Mouse (Mus musculus) megakaryocyte, embryonic 14.5 days (primary cell): ENCODE results near the gene Kctd21. TPM values are rescaled to one million over a fixed set of nuclear protein-coding genes. Genes with fewer than 3 reads are reported as not detected.

Experiments
- H3K27me3 ChIP-seq: replicated peaks from 2 replicates; pipeline ENCODE3; 2012; ENCODE audit warnings: inconsistent platforms
- H3K36me3 ChIP-seq: replicated peaks from 2 replicates; pipeline ENCODE3; 2012; ENCODE audit warnings: low read length, inconsistent platforms, mixed read lengths
- H3K4me1 ChIP-seq: 2 replicates; pipeline ENCODE4 v1.6.1; 2012; ENCODE audit warnings: inconsistent platforms
- H3K4me3 ChIP-seq: replicated peaks from 2 replicates; pipeline ENCODE3; 2012; ENCODE audit warnings: moderate library complexity, mild to moderate bottlenecking, inconsistent platforms
- H3K9me3 ChIP-seq: 2 replicates; pipeline ENCODE4 v1.6.1; 2012; ENCODE audit warnings: inconsistent platforms
- FLI1 ChIP-seq: IDR thresholded peaks from 2 replicates; pipeline ENCODE4 v1.6.1; 2012; ENCODE audit warnings: low read length, inconsistent platforms, mixed read lengths
- GATA1 ChIP-seq: IDR thresholded peaks from 3 replicates; pipeline ENCODE4 v1.6.1; 2012; ENCODE audit warnings: mixed read lengths, low read length, inconsistent platforms, borderline replicate concordance
- polyA plus RNA-seq: library from polyadenylated mRNA; stranded (reverse); fragments of >175 nt; gene quantifications from 2 replicates; pipeline ENCODE4 v1.2.3, GENCODE M21; 2012; ENCODE audit warnings: low replicate concordance; ENCODE audit not compliant: insufficient read depth

The Kctd21 gene
- polyA plus RNA-seq, 1 experiment: 0.70 TPM

DNA sequence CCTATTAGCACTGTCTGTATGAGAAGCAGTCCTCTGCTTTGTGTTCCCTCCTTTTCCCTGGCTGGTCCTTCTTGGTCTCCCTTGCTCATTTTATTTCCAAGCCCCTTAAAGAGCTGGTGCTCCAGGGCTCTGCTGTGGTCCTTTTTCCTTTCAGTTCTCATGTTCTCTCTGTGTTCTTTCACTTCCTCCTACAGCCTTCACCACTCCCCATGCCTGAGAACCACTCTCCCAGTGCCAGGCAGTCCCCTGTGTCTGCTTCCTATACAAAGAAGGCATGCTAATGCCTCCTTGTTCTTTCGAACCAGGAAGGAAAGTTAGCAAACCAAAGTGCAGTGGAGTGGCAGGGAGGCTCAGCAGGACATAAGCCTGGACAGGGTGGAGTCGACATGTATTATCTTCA is 43.8 kb downstream of the Kctd21 start:
- H3K4me3 ChIP-seq: no peak overlapping the region
- H3K36me3 ChIP-seq: peaks cover 70% of the 10 kb centered on the region
- H3K9me3 ChIP-seq: no peaks in the 10 kb centered on the region
- TF ChIP-seq FLI1: no peak
- no peak for TF ChIP-seq GATA1
- H3K4me1 ChIP-seq: peaks cover 17% of the 10 kb centered on the region
- no peaks in the 10 kb centered on the region for H3K27me3 ChIP-seq

- Histone ChIP-seq H3K9me3 (no peaks in the 10 kb centered on the region), H3K36me3 (peaks cover 94% of the 10 kb centered on the region), H3K4me1 (peaks cover 6% of the 10 kb centered on the region), H3K27me3 (no peaks in the 10 kb centered on the region), H3K4me3 (no peak overlapping the region)
- TF ChIP-seq FLI1: no peak
- no peak for TF ChIP-seq GATA1
These were observed 47.2 kb downstream of the Kctd21 start for GRCm38 (mm10) chr7:97379304-97379703.

DNA sequence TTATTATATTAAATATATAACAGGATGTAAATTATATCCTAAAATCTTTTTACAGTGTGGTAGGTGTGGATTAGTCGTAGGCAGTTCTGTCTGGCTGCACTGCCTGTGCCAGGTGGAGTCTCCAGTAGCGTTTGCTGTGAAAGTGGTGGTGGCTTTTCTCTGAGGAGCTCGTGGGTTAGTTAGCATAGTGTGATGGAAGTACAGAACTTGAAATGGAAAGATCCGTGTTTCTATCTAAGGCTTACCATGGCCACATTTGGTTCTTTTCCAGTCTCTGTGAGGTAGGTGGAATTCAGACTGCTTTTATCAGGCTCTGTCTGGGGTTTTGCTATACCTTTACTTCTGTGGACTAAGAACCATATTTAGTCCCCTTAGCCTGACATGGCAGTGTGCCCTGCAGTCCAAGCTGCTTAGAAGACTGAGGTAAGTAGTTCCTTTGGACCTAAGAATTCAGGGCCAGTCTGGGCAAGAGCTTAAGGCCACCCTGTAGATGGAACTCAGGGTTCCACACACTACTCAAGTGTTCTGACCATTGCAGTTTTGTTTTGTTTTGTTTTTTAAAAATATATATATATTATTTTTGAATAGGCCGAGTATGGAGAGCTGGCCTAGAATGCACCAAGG is 48.5 kb downstream of the Kctd21 start:
- H3K27me3 ChIP-seq: no peaks in the 10 kb centered on the region
- H3K4me1 ChIP-seq: peaks cover 10% of the 10 kb centered on the region
- peaks cover 94% of the 10 kb centered on the region for H3K36me3 ChIP-seq
- H3K9me3 ChIP-seq: no peaks in the 10 kb centered on the region
- TF ChIP-seq FLI1 (no peak), GATA1 (no peak)
- H3K4me3 ChIP-seq: no peak overlapping the region

- no peak overlapping the region for H3K4me3 ChIP-seq
- no peaks in the 10 kb centered on the region for H3K9me3 ChIP-seq
- H3K36me3 ChIP-seq: peaks cover 95% of the 10 kb centered on the region
- H3K4me1 ChIP-seq: peaks cover 23% of the 10 kb centered on the region
- no peaks in the 10 kb centered on the region for H3K27me3 ChIP-seq
- TF ChIP-seq GATA1: no peak
- TF ChIP-seq FLI1: no peak
These were observed 50.5 kb downstream of the Kctd21 start for GRCm38 (mm10) chr7:97382661-97383060.

DNA sequence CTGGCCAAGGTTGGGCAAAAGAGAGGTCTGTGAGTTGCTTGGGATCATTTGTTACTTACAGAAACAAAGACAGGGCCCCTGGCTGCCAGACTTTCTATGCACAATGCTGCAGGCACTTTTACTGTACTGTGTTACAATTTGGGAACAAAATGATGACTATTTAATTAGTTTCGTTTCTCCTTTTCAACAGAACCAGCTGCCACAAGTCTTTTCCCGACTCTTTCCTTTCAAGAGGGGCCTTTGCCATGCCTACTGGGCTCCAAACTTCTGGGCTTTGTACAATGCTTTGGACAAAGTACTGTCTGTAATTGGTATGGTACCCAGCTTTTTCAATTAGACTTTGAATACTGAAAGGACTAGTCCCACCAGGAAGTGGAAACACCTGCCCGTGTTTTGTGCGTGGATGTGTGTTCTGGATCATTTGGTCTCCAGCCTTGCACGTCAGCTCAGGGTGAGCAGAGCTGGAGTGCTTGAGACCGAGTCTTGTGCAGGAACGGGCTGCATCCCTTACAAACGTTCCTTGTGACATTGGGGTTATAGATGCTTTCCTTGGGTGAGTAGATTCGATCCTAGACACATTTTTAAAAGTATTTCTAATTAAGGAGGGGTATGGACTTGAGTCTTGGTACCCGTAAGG is 51.5 kb downstream of the Kctd21 start:
- Histone ChIP-seq H3K36me3 (peaks cover 95% of the 10 kb centered on the region), H3K4me3 (no peak overlapping the region), H3K9me3 (no peaks in the 10 kb centered on the region), H3K27me3 (peaks cover 2% of the 10 kb centered on the region), H3K4me1 (peaks cover 27% of the 10 kb centered on the region)
- TF ChIP-seq FLI1 (no peak), GATA1 (no peak)

GRCm38 (mm10) chr7:97386106-97386805 is 54.1 kb downstream of the Kctd21 start:
- Histone ChIP-seq H3K27me3 (peaks cover 4% of the 10 kb centered on the region), H3K4me1 (peaks cover 27% of the 10 kb centered on the region), H3K36me3 (peaks cover 95% of the 10 kb centered on the region), H3K9me3 (no peaks in the 10 kb centered on the region), H3K4me3 (no peak overlapping the region)
- TF ChIP-seq GATA1: no peak
- TF ChIP-seq FLI1: no peak

DNA sequence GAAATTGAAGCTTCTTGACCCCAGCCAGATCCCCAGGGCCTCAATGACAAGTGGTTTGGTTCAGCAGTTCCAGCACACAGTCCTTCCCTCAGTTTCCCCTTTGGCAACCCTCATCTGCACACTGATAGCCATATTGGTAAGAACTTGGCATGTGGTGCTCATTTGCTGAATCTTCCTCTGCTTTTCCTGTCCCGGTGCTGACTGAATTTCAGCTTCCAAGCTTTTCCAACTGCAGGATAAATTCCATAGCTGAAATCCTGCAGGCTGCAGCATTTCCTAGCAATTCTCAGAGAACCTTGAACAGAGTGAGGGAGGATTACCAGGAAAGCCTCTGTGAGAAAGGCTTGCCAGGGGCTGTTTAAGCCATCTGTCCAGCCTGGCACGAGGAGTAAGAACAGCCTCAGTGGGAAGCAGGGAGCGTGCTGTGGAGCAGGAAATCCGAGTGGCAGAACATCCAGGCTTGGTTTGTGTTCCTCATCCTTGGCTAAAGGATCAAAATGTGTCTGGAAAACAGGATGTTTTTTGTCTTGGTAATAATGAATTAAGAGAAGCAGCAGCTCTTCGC is 54.8 kb downstream of the Kctd21 start:
- H3K4me1 ChIP-seq: peaks cover 27% of the 10 kb centered on the region
- H3K4me3 ChIP-seq: no peak overlapping the region
- TF ChIP-seq FLI1 (no peak), GATA1 (no peak)
- peaks cover 7% of the 10 kb centered on the region for H3K27me3 ChIP-seq
- no peaks in the 10 kb centered on the region for H3K9me3 ChIP-seq
- peaks cover 95% of the 10 kb centered on the region for H3K36me3 ChIP-seq

DNA sequence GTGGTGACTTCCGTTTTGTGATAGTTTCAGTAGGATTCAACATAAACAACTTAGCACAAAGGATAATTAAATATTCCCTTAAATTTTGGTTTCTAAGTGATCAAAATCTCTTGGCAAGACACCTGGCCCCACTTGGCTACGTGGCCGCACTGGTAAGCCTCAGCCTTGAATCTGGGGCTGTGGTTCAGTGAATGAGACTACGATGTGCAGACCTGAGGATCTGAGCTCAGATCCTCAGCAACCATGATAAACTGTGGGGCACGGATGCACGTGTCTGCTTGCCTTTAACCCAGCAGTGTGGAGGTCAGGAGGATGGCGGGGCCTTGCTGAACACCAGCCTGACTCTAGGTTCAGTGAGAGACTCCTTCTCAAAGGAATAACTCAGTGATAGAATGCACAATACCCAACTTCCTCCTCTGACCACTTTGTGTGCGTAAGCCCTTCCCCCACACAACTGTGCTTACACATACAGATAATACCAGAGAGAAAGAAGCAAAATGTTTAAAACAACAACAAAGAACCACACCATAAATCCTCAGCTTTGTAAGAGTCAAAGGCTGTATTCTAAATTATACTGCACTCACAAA is 55.5 kb downstream of the Kctd21 start:
- peaks cover 33% of the 10 kb centered on the region for H3K4me1 ChIP-seq
- no peak for TF ChIP-seq GATA1
- TF ChIP-seq FLI1: no peak
- H3K27me3 ChIP-seq: peaks cover 7% of the 10 kb centered on the region
- no peaks in the 10 kb centered on the region for H3K9me3 ChIP-seq
- peak overlapping the region; percentile 50 for H3K4me3 ChIP-seq
- H3K36me3 ChIP-seq: peaks cover 94% of the 10 kb centered on the region

DNA sequence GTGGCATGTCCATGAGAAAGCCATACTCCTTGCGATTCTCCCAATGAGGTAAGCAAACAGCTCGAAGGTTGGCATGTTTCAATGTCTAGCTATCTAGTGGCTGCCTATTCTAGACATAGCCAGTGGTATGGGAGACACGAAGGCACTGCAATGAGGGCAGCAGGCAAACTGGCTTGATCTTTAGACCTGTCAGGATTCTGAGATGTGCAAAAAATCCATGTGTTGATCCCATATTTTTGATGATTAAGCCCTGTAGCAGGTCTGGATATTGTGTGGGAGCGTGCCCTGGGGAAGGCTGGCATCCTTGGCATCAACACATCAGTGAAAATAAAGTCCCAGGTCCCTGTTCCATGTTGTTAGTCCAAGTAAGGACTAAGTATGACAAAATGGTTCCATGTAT is 56.4 kb downstream of the Kctd21 start:
- peaks cover 85% of the 10 kb centered on the region for H3K36me3 ChIP-seq
- H3K27me3 ChIP-seq: peaks cover 7% of the 10 kb centered on the region
- H3K9me3 ChIP-seq: no peaks in the 10 kb centered on the region
- TF ChIP-seq GATA1: no peak
- no peak for TF ChIP-seq FLI1
- H3K4me1 ChIP-seq: peaks cover 42% of the 10 kb centered on the region
- H3K4me3 ChIP-seq: no peak overlapping the region
